Mouse (Mus musculus) CH12.LX (cell line): ENCODE measurements around the gene Mgat4b. TPM values are rescaled to one million over a fixed set of nuclear protein-coding genes. Genes with fewer than 3 reads are reported as not detected.

ENCODE experiments used
- DNase-seq: peaks from one replicate; pipeline ENCODE4 v3.0.0-alpha.2; 2013; ENCODE audit errors: extremely low read depth
- H3K27ac ChIP-seq: 2 replicates; pipeline ENCODE4 v1.5.1; 2012; ENCODE audit warnings: low read depth, mild to moderate bottlenecking, control low read depth, moderate library complexity; ENCODE audit not compliant: insufficient read depth
- H3K27me3 ChIP-seq: replicated peaks from 2 replicates; pipeline ENCODE3; 2012; ENCODE audit warnings: inconsistent platforms
- H3K36me3 ChIP-seq, 2 experiments: replicated peaks in 1 of 2; 2 replicates each; pipeline versions ENCODE3 to v1.6.1; 2012; ENCODE audit warnings: inconsistent platforms in 1 of 2, low read length in 1 of 2, mild to moderate bottlenecking in 1 of 2, mixed read lengths in 1 of 2, moderate library complexity in 1 of 2; ENCODE audit not compliant: control insufficient read depth in 1 of 2, insufficient read depth in 1 of 2
- H3K4me1 ChIP-seq, 2 experiments: 2 replicates each; pipeline ENCODE4 v1.6.1; 2012; ENCODE audit warnings: inconsistent platforms in 1 of 2, moderate library complexity in 1 of 2; ENCODE audit not compliant: insufficient read depth in 2 of 2, control insufficient read depth in 1 of 2
- H3K4me2 ChIP-seq: 2 replicates; pipeline ENCODE4 v1.6.1; 2012; ENCODE audit warnings: low read depth, mild to moderate bottlenecking, control low read depth; ENCODE audit not compliant: poor library complexity, insufficient read depth, severe bottlenecking
- H3K4me3 ChIP-seq, 3 experiments: fragments of 150-350 bp in 1 of 3; sonication (generic) in 1 of 3; replicated peaks in 1 of 3; 2 replicates each; pipeline versions ENCODE3 to v1.5.1; 2011 to 2012; ENCODE audit warnings: low read depth in 2 of 3, low read length in 2 of 3, mild to moderate bottlenecking in 2 of 3, moderate library complexity in 2 of 3, control low read depth in 1 of 3, improper control_type of control experiment in 1 of 3, inconsistent platforms in 1 of 3, mixed read lengths in 1 of 3; ENCODE audit not compliant: poor library complexity in 1 of 3
- H3K79me2 ChIP-seq: replicated peaks from 2 replicates; pipeline ENCODE4 v1.6.1; 2012; ENCODE audit warnings: mild to moderate bottlenecking, moderate library complexity; ENCODE audit not compliant: control insufficient read depth, poor library complexity, insufficient read depth, severe bottlenecking; ENCODE audit errors: extremely low read depth
- H3K9ac ChIP-seq: 2 replicates; pipeline ENCODE4 v1.6.1; 2012; ENCODE audit warnings: low read depth, mild to moderate bottlenecking, control low read depth, moderate library complexity; ENCODE audit not compliant: insufficient read depth
- H3K9me3 ChIP-seq: replicated peaks from 2 replicates; pipeline ENCODE3; 2012; ENCODE audit warnings: low read length, inconsistent platforms, mixed read lengths
- BHLHE40 ChIP-seq: IDR thresholded peaks from 2 replicates; pipeline ENCODE4 v1.6.1; 2011; ENCODE audit warnings: mild to moderate bottlenecking, low read depth, low read length, improper control_type of control experiment
- CHD2 ChIP-seq: IDR thresholded peaks from 2 replicates; pipeline ENCODE4 v1.6.1; 2011; ENCODE audit warnings: low read length, improper control_type of control experiment
- CTCF ChIP-seq, 2 experiments: IDR thresholded peaks in 1 of 2; conservative IDR thresholded peaks in 1 of 2; 2 replicates each; pipeline ENCODE4 v1.5.1; 2011 to 2012; ENCODE audit warnings: low read depth in 2 of 2, low read length in 2 of 2, improper control_type of control experiment in 1 of 2, inconsistent platforms in 1 of 2, mild to moderate bottlenecking in 1 of 2, moderate library complexity in 1 of 2
- GABPA ChIP-seq: IDR thresholded peaks from 2 replicates; pipeline ENCODE4 v1.6.1; 2012; ENCODE audit warnings: low read depth, low read length, improper control_type of control experiment, inconsistent platforms; ENCODE audit not compliant: insufficient replicate concordance
- JUN ChIP-seq: IDR thresholded peaks from 2 replicates; pipeline ENCODE4 v1.6.1; 2011; ENCODE audit warnings: low read depth, mild to moderate bottlenecking, low read length, improper control_type of control experiment, moderate library complexity; ENCODE audit not compliant: insufficient read depth
- KAT2A ChIP-seq: IDR thresholded peaks from 2 replicates; pipeline ENCODE4 v1.6.1; 2012; ENCODE audit warnings: low read length, improper control_type of control experiment, inconsistent platforms; ENCODE audit not compliant: insufficient replicate concordance
- MAFK ChIP-seq: IDR thresholded peaks from 2 replicates; pipeline ENCODE4 v1.6.1; 2011; ENCODE audit warnings: low read length, improper control_type of control experiment; ENCODE audit not compliant: insufficient replicate concordance
- MAX ChIP-seq: IDR thresholded peaks from 2 replicates; pipeline ENCODE4 v1.6.1; 2011; ENCODE audit warnings: low read length, improper control_type of control experiment
- MAZ ChIP-seq: IDR thresholded peaks from 2 replicates; pipeline ENCODE4 v1.6.1; 2012; ENCODE audit warnings: low read depth, mild to moderate bottlenecking, inconsistent platforms, low read length, improper control_type of control experiment, moderate library complexity
- MEF2A ChIP-seq: IDR thresholded peaks from 2 replicates; pipeline ENCODE4 v1.6.1; 2014; ENCODE audit warnings: low read depth, mild to moderate bottlenecking, inconsistent platforms, low read length, improper control_type of control experiment, borderline replicate concordance
- MXI1 ChIP-seq: IDR thresholded peaks from 2 replicates; pipeline ENCODE4 v1.6.1; 2011; ENCODE audit warnings: mild to moderate bottlenecking, low read depth, low read length, improper control_type of control experiment
- MYC ChIP-seq: IDR thresholded peaks from 2 replicates; pipeline ENCODE4 v1.6.1; 2011; ENCODE audit warnings: low read depth, mild to moderate bottlenecking, improper control_type of control experiment, low read length
- NELFE ChIP-seq: IDR thresholded peaks from 2 replicates; pipeline ENCODE4 v1.6.1; 2011; ENCODE audit warnings: low read depth, low read length, improper control_type of control experiment
- POLR2A ChIP-seq: IDR thresholded peaks from 2 replicates; pipeline ENCODE4 v1.6.1; 2011; ENCODE audit warnings: low read depth, mild to moderate bottlenecking, improper control_type of control experiment, low read length
- RCOR1 ChIP-seq: conservative IDR thresholded peaks from 2 replicates; pipeline ENCODE4 v1.6.1; 2012; ENCODE audit warnings: low read depth, mild to moderate bottlenecking, inconsistent platforms, low read length, improper control_type of control experiment
- SMC3 ChIP-seq: IDR thresholded peaks from 2 replicates; pipeline ENCODE4 v1.6.1; 2011; ENCODE audit warnings: low read depth, low read length, improper control_type of control experiment
- USF1 ChIP-seq: IDR thresholded peaks from 2 replicates; pipeline ENCODE4 v1.6.1; 2014; ENCODE audit warnings: low read depth, mild to moderate bottlenecking, inconsistent platforms, low read length, improper control_type of control experiment
- USF2 ChIP-seq: conservative IDR thresholded peaks from 2 replicates; pipeline ENCODE4 v1.6.1; 2011; ENCODE audit warnings: low read depth, low read length, improper control_type of control experiment
- ZKSCAN1 ChIP-seq: IDR thresholded peaks from 2 replicates; pipeline ENCODE4 v1.6.1; 2012; ENCODE audit warnings: low read depth, inconsistent platforms, low read length, improper control_type of control experiment, borderline replicate concordance
- ZNF384 ChIP-seq: IDR thresholded peaks from 2 replicates; pipeline ENCODE4 v1.6.1; 2012; ENCODE audit warnings: low read depth, low read length, improper control_type of control experiment, inconsistent platforms
- dilution Hi-C: fragments of 300-500 bp; cut with MboI; formaldehyde crosslinking; loops from 2 replicates; pipeline ENCODE4 v1.14.3; 2020; ENCODE audit warnings: low sequenced_read_pairs; ENCODE audit not compliant: extremely low pct_unique_long_range_greater_than_20kb, extremely low pct_ligation_motif_present
- in situ Hi-C: fragments of 300-500 bp; cut with MboI; formaldehyde crosslinking; loops from 3 replicates; pipeline ENCODE4 v1.14.3; 2019; ENCODE audit warnings: low sequenced_read_pairs, low pct_ligation_motif_present, low pct_unique_long_range_greater_than_20kb, mixed read lengths
- polyA plus RNA-seq: library from polyadenylated mRNA; unstranded; fragments of >175 nt; gene quantifications from 2 replicates; pipeline ENCODE4 v1.2.1, GENCODE M21; 2012; ENCODE audit warnings: low read depth; ENCODE audit not compliant: insufficient read length
- total RNA-seq, 2 experiments: library from RNA; depleted of rRNA; stranded (reverse); fragments of 300-350 nt in 1 of 2; fragments of >200 nt in 1 of 2; gene quantifications; 2 replicates each; pipeline ENCODE4 v1.2.3; 2012 to 2014

Mgat4b gene
- total and polyA plus RNA-seq, 3 experiments = 4.6 to 27.4 (median 16.2) TPM

DNA sequence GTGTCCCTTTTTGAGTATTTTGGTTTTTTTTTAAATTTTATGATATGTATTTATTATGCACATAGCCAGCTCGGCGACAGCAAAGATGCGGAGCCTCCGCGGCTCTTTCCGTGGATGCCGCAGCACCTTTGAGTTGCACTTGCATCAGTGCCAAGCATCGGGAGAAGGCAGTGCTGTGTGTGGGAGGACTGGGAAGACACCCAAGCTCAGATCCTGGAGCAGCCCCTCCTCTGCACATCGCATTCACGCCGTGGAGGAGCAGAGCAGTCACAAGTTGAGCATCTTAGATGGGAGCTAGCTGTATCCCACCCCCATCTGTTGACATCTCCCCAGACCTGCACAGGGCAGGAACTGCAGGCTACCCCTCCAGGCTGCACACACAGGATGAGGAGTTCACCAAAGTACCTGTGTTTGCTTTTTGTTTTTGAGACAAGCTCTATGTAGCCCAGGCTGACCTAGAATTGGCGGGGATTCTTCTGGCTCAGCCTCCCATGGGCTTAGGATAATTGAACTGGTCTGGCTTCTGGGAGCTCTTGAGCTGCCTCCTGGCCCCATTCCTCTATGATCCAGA, 43.4 kb downstream of the Mgat4b start:
- Histone ChIP-seq H3K27ac (no peak overlapping the region), H3K36me3 (peaks cover 29 to 45% of the 10 kb centered on the region in 2 experiments), H3K4me3 (no peak overlapping the region), H3K4me1 (peaks cover 14 to 17% of the 10 kb centered on the region in 2 experiments), H3K79me2 (no peaks in the 10 kb centered on the region), H3K4me2 (no peak overlapping the region), H3K9me3 (no peaks in the 10 kb centered on the region), H3K9ac (no peak overlapping the region), H3K27me3 (no peaks in the 10 kb centered on the region)
- DNase-seq = no peak
- in situ Hi-C loops (no loop called here), dilution Hi-C loops (no loop called here)
- no peak for TF ChIP-seq MAFK
- no peak for TF ChIP-seq JUN
- TF ChIP-seq MAZ = no peak
- TF ChIP-seq ZNF384 = no peak
- TF ChIP-seq MXI1 = no peak
- TF ChIP-seq CTCF (conservative IDR thresholded peaks at IDR 0.05 in 1 of 2, IDR thresholded peaks at IDR 0.05 in 1 of 2; ENCODE audit: low read depth in 2 of 2, low read length in 2 of 2) = no peak
- TF ChIP-seq SMC3 = no peak
- no peak for TF ChIP-seq ZKSCAN1

DNA sequence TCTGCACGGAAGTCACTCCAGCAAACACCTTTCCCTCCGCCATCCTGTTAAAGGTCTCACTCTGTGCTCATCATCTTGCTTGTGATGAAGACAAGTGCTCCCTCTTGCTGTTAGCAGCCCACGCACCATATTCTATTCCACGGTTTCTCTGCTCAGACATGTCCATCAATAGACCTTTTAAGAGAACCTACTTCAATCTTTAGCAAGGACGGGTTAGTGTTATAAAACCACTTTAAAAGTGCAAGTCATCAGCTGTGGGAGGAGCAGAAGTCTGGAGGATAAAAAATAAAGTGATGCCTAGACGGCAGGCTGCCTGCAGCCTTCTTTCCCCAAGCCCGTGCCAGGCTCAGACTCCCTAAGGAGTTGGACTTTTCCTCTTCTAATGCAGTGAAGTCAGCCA, 45.9 kb downstream of the Mgat4b start:
- Histone ChIP-seq H3K4me3 (no peak overlapping the region), H3K4me2 (no peak overlapping the region), H3K27ac (no peak overlapping the region), H3K79me2 (no peaks in the 10 kb centered on the region), H3K4me1 (peaks cover 14 to 17% of the 10 kb centered on the region in 2 experiments), H3K27me3 (no peaks in the 10 kb centered on the region), H3K9ac (no peak overlapping the region), H3K9me3 (no peaks in the 10 kb centered on the region), H3K36me3 (peaks cover 52 to 70% of the 10 kb centered on the region in 2 experiments)
- no peak for DNase-seq
- dilution Hi-C loops = no loop called here
- in situ Hi-C loops = no loop called here
- TF ChIP-seq MXI1 = no peak
- no peak for TF ChIP-seq NELFE
- TF ChIP-seq ZKSCAN1 = no peak
- TF ChIP-seq POLR2A = no peak
- TF ChIP-seq CTCF (conservative IDR thresholded peaks at IDR 0.05 in 1 of 2, IDR thresholded peaks at IDR 0.05 in 1 of 2; ENCODE audit: low read depth in 2 of 2, low read length in 2 of 2) = no peak
- TF ChIP-seq MEF2A = no peak
- no peak for TF ChIP-seq KAT2A
- no peak for TF ChIP-seq MAFK
- no peak for TF ChIP-seq MYC
- no peak for TF ChIP-seq USF1
- no peak for TF ChIP-seq ZNF384
- TF ChIP-seq MAX = no peak
- no peak for TF ChIP-seq CHD2
- no peak for TF ChIP-seq USF2
- TF ChIP-seq RCOR1 = no peak
- TF ChIP-seq GABPA = no peak
- no peak for TF ChIP-seq BHLHE40
